Mouse (Mus musculus) midbrain, embryonic 15.5 days (tissue): ENCODE measurements at regions not wholly inside any gene's neighbourhood (a gene's known extent, or its start where the extent isn't known, plus 50 kb on each side); places are given as distances from the start of the nearest gene placed in this dataset.
A peak's percentile ranks its signal among the peaks of the same experiment; 100 is the strongest.

Experiments
- ATAC-seq: fragments of 200-750 bp; cut with Nextera tagmentation; replicated peaks from 2 replicates; pipeline ENCODE4 v1.8.0; 2017; ENCODE audit warnings: moderate TSS enrichment
- H3K27ac ChIP-seq: fragments of 300-500 bp; sonication (generic); 2 replicates; pipeline ENCODE4 v1.5.1; 2015; ENCODE audit warnings: mild to moderate bottlenecking, inconsistent platforms
- H3K27me3 ChIP-seq: fragments of 300-500 bp; sonication (generic); replicated peaks from 2 replicates; pipeline ENCODE4 v1.6.1; 2015; ENCODE audit warnings: inconsistent platforms
- H3K36me3 ChIP-seq: fragments of 300-500 bp; sonication (generic); replicated peaks from 2 replicates; pipeline ENCODE4 v1.6.1; 2015; ENCODE audit warnings: inconsistent platforms
- H3K4me1 ChIP-seq: fragments of 300-500 bp; sonication (generic); 2 replicates; pipeline ENCODE4 v1.6.1; 2015; ENCODE audit warnings: inconsistent platforms
- H3K4me2 ChIP-seq: fragments of 300-500 bp; sonication (generic); 2 replicates; pipeline ENCODE4 v1.6.1; 2015; ENCODE audit warnings: inconsistent platforms, mild to moderate bottlenecking, moderate library complexity
- H3K4me3 ChIP-seq: fragments of 300-500 bp; sonication (generic); 2 replicates; pipeline ENCODE4 v1.5.1; 2015; ENCODE audit warnings: mild to moderate bottlenecking, inconsistent platforms
- H3K9ac ChIP-seq: fragments of 300-500 bp; sonication (generic); 2 replicates; pipeline ENCODE4 v1.6.1; 2015; ENCODE audit warnings: mild to moderate bottlenecking, inconsistent platforms
- H3K9me3 ChIP-seq: fragments of 300-500 bp; sonication (generic); 2 replicates; pipeline ENCODE4 v1.6.1; 2016; ENCODE audit warnings: inconsistent platforms
- WGBS: fragments of 180-500 bp; shearing (Covaris S2); methylation state at CpG from one replicate; pipeline ENCODE4 v1.1.7; 2015; ENCODE audit warnings: mixed read lengths; 5-methylcytosine and 5-hydroxymethylcytosine counted together

GRCm38 (mm10) chr3:144104366-144104765, 100.7 kb downstream of the Lmo4 start:
- Histone ChIP-seq H3K36me3 (no peaks in the 10 kb centered on the region), H3K27ac (no peak overlapping the region), H3K4me3 (no peak overlapping the region), H3K27me3 (no peaks in the 10 kb centered on the region), H3K4me2 (no peak overlapping the region), H3K9me3 (no peaks in the 10 kb centered on the region), H3K9ac (no peak overlapping the region), H3K4me1 (peaks cover 9% of the 10 kb centered on the region)
- 87% methylated on average over 4 of the region's 4 CpGs for WGBS
- ATAC-seq = no peak

- Histone ChIP-seq H3K4me1 (no peaks in the 10 kb centered on the region; the same call in 1 of the 2 replicates), H3K27me3 (no peaks in the 10 kb centered on the region), H3K4me2 (no peak overlapping the region), H3K4me3 (no peak overlapping the region), H3K9me3 (no peaks in the 10 kb centered on the region), H3K27ac (no peak overlapping the region), H3K9ac (no peak overlapping the region), H3K36me3 (no peaks in the 10 kb centered on the region)
- no peak for ATAC-seq
- WGBS = 84% methylated on average over 2 of the region's 2 CpGs
Measured at GRCm38 (mm10) chr3:144099444-144099843, 105.6 kb downstream of the Lmo4 start.

GRCm38 (mm10) chr3:144098762-144099161, 106.3 kb downstream of the Lmo4 start:
- 56% methylated on average over 8 of the region's 8 CpGs for WGBS
- Histone ChIP-seq H3K9me3 (no peaks in the 10 kb centered on the region), H3K36me3 (no peaks in the 10 kb centered on the region), H3K4me2 (no peak overlapping the region), H3K4me1 (no peaks in the 10 kb centered on the region; the same call in 1 of the 2 replicates), H3K4me3 (no peak overlapping the region), H3K27ac (no peak overlapping the region), H3K9ac (no peak overlapping the region), H3K27me3 (no peaks in the 10 kb centered on the region)
- ATAC-seq = no peak

GRCm38 (mm10) chr3:144091231-144091630, 113.8 kb downstream of the Lmo4 start:
- Histone ChIP-seq H3K27me3 (no peaks in the 10 kb centered on the region), H3K9ac (no peak overlapping the region), H3K4me3 (no peak overlapping the region), H3K4me1 (no peaks in the 10 kb centered on the region), H3K4me2 (no peak overlapping the region), H3K9me3 (no peaks in the 10 kb centered on the region), H3K27ac (no peak overlapping the region), H3K36me3 (no peaks in the 10 kb centered on the region)
- 81% methylated on average over 1 of the region's 1 CpGs for WGBS
- no peak for ATAC-seq

GRCm38 (mm10) chr3:144089790-144090256, 115.2 kb downstream of the Lmo4 start:
- 54% methylated on average over 8 of the region's 8 CpGs for whole genome bisulfite sequencing
- Histone ChIP-seq H3K9ac (no peak overlapping the region), H3K4me3 (no peak overlapping the region), H3K4me2 (no peak overlapping the region), H3K27me3 (no peaks in the 10 kb centered on the region), H3K4me1 (no peaks in the 10 kb centered on the region), H3K36me3 (no peaks in the 10 kb centered on the region), H3K27ac (no peak overlapping the region), H3K9me3 (no peaks in the 10 kb centered on the region)
- no peak for ATAC-seq

- H3K4me2 ChIP-seq = no peak overlapping the region
- ATAC-seq = 0 out of 2 replicates have a peak, but pooled peaks have one; percentile 20
- H3K27ac ChIP-seq = no peak overlapping the region
- no peaks in the 10 kb centered on the region for H3K27me3 ChIP-seq
- no peak overlapping the region for H3K9ac ChIP-seq
- 79% methylated on average over 18 of the region's 18 CpGs for WGBS
- no peak overlapping the region for H3K4me3 ChIP-seq
- no peaks in the 10 kb centered on the region for H3K4me1 ChIP-seq
- H3K9me3 ChIP-seq = no peaks in the 10 kb centered on the region
- H3K36me3 ChIP-seq = no peaks in the 10 kb centered on the region
Measured at GRCm38 (mm10) chr3:144088261-144088884, 116.6 kb downstream of the Lmo4 start.

GRCm38 (mm10) chr3:144087771-144088170, 117.2 kb downstream of the Lmo4 start:
- 81% methylated on average over 7 of the region's 7 CpGs for WGBS
- ATAC-seq = no peak
- Histone ChIP-seq H3K4me2 (no peak overlapping the region), H3K27ac (no peak overlapping the region), H3K36me3 (no peaks in the 10 kb centered on the region), H3K4me1 (no peaks in the 10 kb centered on the region), H3K9me3 (no peaks in the 10 kb centered on the region), H3K27me3 (no peaks in the 10 kb centered on the region), H3K4me3 (no peak overlapping the region), H3K9ac (no peak overlapping the region)

- 77% methylated on average over 3 of the region's 3 CpGs for WGBS
- Histone ChIP-seq H3K27ac (no peak overlapping the region), H3K9me3 (no peaks in the 10 kb centered on the region), H3K4me1 (no peaks in the 10 kb centered on the region), H3K27me3 (no peaks in the 10 kb centered on the region), H3K4me3 (no peak overlapping the region), H3K9ac (no peak overlapping the region), H3K36me3 (no peaks in the 10 kb centered on the region), H3K4me2 (no peak overlapping the region)
- ATAC-seq = no peak
Measured at GRCm38 (mm10) chr3:144086176-144086575, 118.8 kb downstream of the Lmo4 start.

GRCm38 (mm10) chr3:144079960-144080359, 125.1 kb downstream of the Lmo4 start:
- no peak overlapping the region for H3K27ac ChIP-seq
- no peaks in the 10 kb centered on the region for H3K4me1 ChIP-seq
- 96% methylated on average over 3 of the region's 3 CpGs for WGBS
- H3K4me2 ChIP-seq = no peak overlapping the region
- no peak overlapping the region for H3K4me3 ChIP-seq
- no peaks in the 10 kb centered on the region for H3K27me3 ChIP-seq
- H3K36me3 ChIP-seq = no peaks in the 10 kb centered on the region
- no peak overlapping the region for H3K9ac ChIP-seq
- H3K9me3 ChIP-seq = no peaks in the 10 kb centered on the region
- no peak for ATAC-seq

- H3K9me3 ChIP-seq = no peaks in the 10 kb centered on the region
- H3K4me2 ChIP-seq = no peak overlapping the region
- no peaks in the 10 kb centered on the region for H3K4me1 ChIP-seq
- H3K4me3 ChIP-seq = no peak overlapping the region
- no peak overlapping the region for H3K27ac ChIP-seq
- H3K27me3 ChIP-seq = no peaks in the 10 kb centered on the region
- no peaks in the 10 kb centered on the region for H3K36me3 ChIP-seq
- no peak overlapping the region for H3K9ac ChIP-seq
- 77% methylated on average over 13 of the region's 13 CpGs for WGBS
- no peak for ATAC-seq
Measured at GRCm38 (mm10) chr3:144078198-144078935, 126.7 kb downstream of the Lmo4 start.

GRCm38 (mm10) chr3:144069979-144070540, 135.0 kb downstream of the Lmo4 start:
- Histone ChIP-seq H3K9me3 (no peaks in the 10 kb centered on the region), H3K27ac (no peak overlapping the region), H3K27me3 (no peaks in the 10 kb centered on the region), H3K36me3 (no peaks in the 10 kb centered on the region), H3K4me1 (no peaks in the 10 kb centered on the region), H3K4me2 (no peak overlapping the region), H3K4me3 (no peak overlapping the region), H3K9ac (no peak overlapping the region)
- ATAC-seq = no peak
- WGBS = 84% methylated on average over 10 of the region's 10 CpGs

- no peak overlapping the region for H3K4me3 ChIP-seq
- H3K27me3 ChIP-seq = no peaks in the 10 kb centered on the region
- H3K4me1 ChIP-seq = no peaks in the 10 kb centered on the region
- H3K9me3 ChIP-seq = no peaks in the 10 kb centered on the region
- WGBS = 88% methylated on average over 3 of the region's 3 CpGs
- no peak overlapping the region for H3K9ac ChIP-seq
- H3K27ac ChIP-seq = no peak overlapping the region
- no peak for ATAC-seq
- H3K36me3 ChIP-seq = no peaks in the 10 kb centered on the region
- H3K4me2 ChIP-seq = no peak overlapping the region
Measured at GRCm38 (mm10) chr3:144067016-144067415, 138.0 kb downstream of the Lmo4 start.
